Mouse (Mus musculus) heart, embryonic 10.5 days (tissue): ENCODE measurements around the gene Tmem159. TPM values are rescaled to one million over a fixed set of nuclear protein-coding genes. Genes with fewer than 3 reads are reported as not detected.

Experiments used
- DNase-seq: peaks from one replicate; pipeline ENCODE4 v3.0.0-alpha.2; 2017; ENCODE audit warnings: low spot score
- H3K27ac ChIP-seq: fragments of 300-500 bp; sonication (generic); 2 replicates; pipeline ENCODE4 v1.5.1; 2016; ENCODE audit warnings: mild to moderate bottlenecking
- H3K27me3 ChIP-seq: fragments of 300-500 bp; sonication (generic); 2 replicates; pipeline ENCODE4 v1.6.1; 2016; ENCODE audit warnings: mild to moderate bottlenecking; ENCODE audit not compliant: poor library complexity, insufficient read depth, severe bottlenecking
- H3K36me3 ChIP-seq: fragments of 300-500 bp; sonication (generic); 2 replicates; pipeline ENCODE4 v1.6.1; 2016; ENCODE audit warnings: mild to moderate bottlenecking, moderate library complexity
- H3K4me1 ChIP-seq: fragments of 300-500 bp; sonication (generic); 2 replicates; pipeline ENCODE4 v1.6.1; 2016; ENCODE audit warnings: mild to moderate bottlenecking
- H3K4me3 ChIP-seq: fragments of 300-500 bp; sonication (generic); 2 replicates; pipeline ENCODE4 v1.5.1; 2016; ENCODE audit warnings: mild to moderate bottlenecking, moderate library complexity
- H3K9me3 ChIP-seq: fragments of 300-500 bp; sonication (generic); 2 replicates; pipeline ENCODE4 v1.6.1; 2016; ENCODE audit warnings: mild to moderate bottlenecking, moderate library complexity
- WGBS: fragments of 180-500 bp; shearing (Covaris S2); methylation state at CpG from one replicate; pipeline ENCODE4 v1.1.7; 2016; 5-methylcytosine and 5-hydroxymethylcytosine counted together
- polyA plus RNA-seq: library from polyadenylated mRNA; unstranded; fragments of >200 nt; fragmentation: Nextera tagmentation; extraction: Ambion mirVana; gene quantifications from 2 replicates; pipeline ENCODE4 v1.2.1, GENCODE M21; 2016

The Tmem159 gene
- polyA plus RNA-seq, 1 experiment from 2014 or later = 20.4 TPM

- peaks cover 10% of the 10 kb centered on the region for H3K4me1 ChIP-seq
- DNase-seq = no peak
- no peaks in the 10 kb centered on the region for H3K9me3 ChIP-seq
- no peak overlapping the region for H3K4me3 ChIP-seq
- H3K36me3 ChIP-seq = no peaks in the 10 kb centered on the region
- 65% methylated on average over 3 of the region's 3 CpGs for WGBS
- no peaks in the 10 kb centered on the region for H3K27me3 ChIP-seq
- no peak overlapping the region for H3K27ac ChIP-seq
These were observed 2.8 kb downstream of the Tmem159 start for GRCm38 (mm10) chr7:120104975-120105374.

DNA sequence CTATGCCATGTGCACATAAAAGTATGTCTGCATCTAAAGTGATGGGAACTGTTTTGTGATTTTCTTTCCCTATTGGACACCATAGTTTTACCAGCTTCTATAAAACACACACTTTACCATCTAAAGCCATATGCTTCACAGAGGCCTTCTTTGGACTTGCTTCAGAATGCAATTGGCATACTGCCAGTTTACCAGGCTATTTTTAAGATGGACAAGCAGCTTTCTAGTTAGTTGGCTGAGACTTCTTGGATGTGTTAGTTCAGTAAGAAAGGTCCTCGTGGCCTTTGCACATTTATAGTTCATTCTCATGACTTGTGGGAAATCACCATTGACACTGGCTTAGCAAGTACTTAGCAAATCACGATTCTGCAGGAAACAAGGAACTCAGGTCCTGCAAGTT lies 4.2 kb downstream of the Tmem159 start:
- H3K27ac ChIP-seq = no peak overlapping the region
- no peaks in the 10 kb centered on the region for H3K9me3 ChIP-seq
- H3K4me3 ChIP-seq = no peak overlapping the region
- 65% methylated on average over 2 of the region's 2 CpGs for WGBS
- peaks cover 10% of the 10 kb centered on the region for H3K4me1 ChIP-seq
- no peaks in the 10 kb centered on the region for H3K36me3 ChIP-seq
- no peaks in the 10 kb centered on the region for H3K27me3 ChIP-seq
- DNase-seq = no peak

DNA sequence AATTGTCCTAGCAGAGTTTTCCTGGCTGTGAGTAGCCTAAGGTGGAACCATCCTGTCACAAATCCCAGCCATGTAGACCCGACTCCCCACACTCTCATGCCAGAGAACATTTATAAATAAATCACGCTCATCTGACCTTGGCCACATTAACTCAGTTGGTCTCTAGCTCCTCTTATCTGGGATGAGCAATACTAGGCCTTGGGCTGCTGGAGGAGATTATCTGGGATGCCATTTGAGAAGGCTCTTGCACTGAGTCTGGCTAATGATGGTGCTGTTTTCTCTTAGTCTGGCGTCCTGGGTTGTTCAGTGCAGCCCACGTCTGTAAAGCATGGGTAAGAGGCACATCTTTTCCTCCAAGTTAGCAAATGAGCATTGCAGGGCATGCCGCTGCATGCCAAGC lies 7.5 kb downstream of the Tmem159 start:
- Histone ChIP-seq H3K4me3 (no peak overlapping the region), H3K36me3 (no peaks in the 10 kb centered on the region), H3K4me1 (no peaks in the 10 kb centered on the region), H3K27me3 (no peaks in the 10 kb centered on the region), H3K27ac (no peak overlapping the region), H3K9me3 (no peaks in the 10 kb centered on the region)
- DNase-seq = no peak
- WGBS = 72% methylated on average over 5 of the region's 5 CpGs

- Histone ChIP-seq H3K27ac (no peak overlapping the region), H3K4me1 (no peaks in the 10 kb centered on the region), H3K4me3 (no peak overlapping the region), H3K27me3 (no peaks in the 10 kb centered on the region), H3K36me3 (peaks cover 5% of the 10 kb centered on the region; the same call in 1 of the 2 replicates), H3K9me3 (no peaks in the 10 kb centered on the region)
- 88% methylated on average over 5 of the region's 5 CpGs for WGBS
- no peak for DNase-seq
These were observed 14.8 kb downstream of the Tmem159 start for GRCm38 (mm10) chr7:120116976-120117375.

DNA sequence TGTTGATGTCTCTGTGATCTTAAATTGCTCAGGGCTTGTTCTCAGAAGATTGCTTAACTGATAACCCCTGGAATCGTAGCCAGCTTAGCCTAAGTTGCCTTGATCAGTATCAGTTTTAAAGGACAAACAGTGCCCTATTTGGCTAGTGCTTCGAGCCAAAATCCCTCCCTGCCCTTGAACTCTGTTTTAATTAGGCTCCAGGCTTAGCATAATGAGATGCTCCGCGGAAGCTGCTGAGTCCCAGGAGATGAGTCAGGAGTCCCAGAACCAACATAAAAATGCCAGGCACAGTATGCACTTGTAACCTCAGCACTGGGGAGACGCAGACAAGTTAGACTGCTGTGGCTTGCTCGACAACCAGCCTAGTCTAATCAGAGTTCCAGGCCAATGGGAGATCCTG lies 15.4 kb downstream of the Tmem159 start:
- H3K4me1 ChIP-seq = no peaks in the 10 kb centered on the region
- no peak for DNase-seq
- no peak overlapping the region for H3K4me3 ChIP-seq
- H3K9me3 ChIP-seq = no peaks in the 10 kb centered on the region
- no peak overlapping the region for H3K27ac ChIP-seq
- 40% methylated on average over 6 of the region's 6 CpGs for WGBS
- peaks cover 5% of the 10 kb centered on the region; the same call in 1 of the 2 replicates for H3K36me3 ChIP-seq
- H3K27me3 ChIP-seq = no peaks in the 10 kb centered on the region

DNA sequence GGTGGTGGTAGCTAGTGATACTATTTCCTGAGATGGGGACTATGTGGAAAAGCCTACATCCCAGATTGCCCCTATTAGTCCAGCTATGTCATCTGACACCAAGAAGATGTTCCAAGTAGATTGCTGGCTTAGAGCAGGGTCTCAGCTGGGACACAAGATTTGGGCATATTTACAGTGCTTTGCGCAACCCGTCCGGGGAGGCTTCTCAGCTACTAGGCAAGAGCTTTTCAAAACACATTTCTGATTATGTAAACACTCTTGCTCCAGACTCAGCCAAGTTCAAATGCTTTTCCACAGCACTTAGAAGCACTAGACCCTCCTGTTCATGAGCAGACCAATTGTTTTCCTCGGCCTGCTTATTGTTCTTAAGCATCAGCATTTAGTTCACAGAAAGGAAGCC lies 21.6 kb downstream of the Tmem159 start:
- peaks cover 7% of the 10 kb centered on the region; the same call in 1 of the 2 replicates for H3K4me1 ChIP-seq
- no peak for DNase-seq
- H3K9me3 ChIP-seq = no peaks in the 10 kb centered on the region
- 81% methylated on average over 4 of the region's 4 CpGs for WGBS
- H3K36me3 ChIP-seq = peaks cover 5% of the 10 kb centered on the region; the same call in 1 of the 2 replicates
- no peak overlapping the region for H3K27ac ChIP-seq
- H3K4me3 ChIP-seq = no peak overlapping the region
- no peaks in the 10 kb centered on the region for H3K27me3 ChIP-seq

GRCm38 (mm10) chr7:120124844-120125243 lies 22.7 kb downstream of the Tmem159 start:
- Histone ChIP-seq H3K4me3 (no peak overlapping the region), H3K9me3 (no peaks in the 10 kb centered on the region), H3K4me1 (peaks cover 7% of the 10 kb centered on the region; the same call in 1 of the 2 replicates), H3K36me3 (peaks cover 5% of the 10 kb centered on the region; the same call in 1 of the 2 replicates), H3K27me3 (no peaks in the 10 kb centered on the region), H3K27ac (no peak overlapping the region)
- WGBS = 4% methylated on average over 3 of the region's 3 CpGs
- no peak for DNase-seq

GRCm38 (mm10) chr7:120126976-120127685 lies 25.0 kb downstream of the Tmem159 start:
- H3K36me3 ChIP-seq = no peaks in the 10 kb centered on the region
- no peaks in the 10 kb centered on the region for H3K27me3 ChIP-seq
- no peaks in the 10 kb centered on the region for H3K9me3 ChIP-seq
- DNase-seq = no peak
- no peak overlapping the region for H3K4me3 ChIP-seq
- no peak overlapping the region for H3K27ac ChIP-seq
- peaks cover 7% of the 10 kb centered on the region; the same call in 1 of the 2 replicates for H3K4me1 ChIP-seq
- 30% methylated on average over 5 of the region's 5 CpGs for WGBS

DNA sequence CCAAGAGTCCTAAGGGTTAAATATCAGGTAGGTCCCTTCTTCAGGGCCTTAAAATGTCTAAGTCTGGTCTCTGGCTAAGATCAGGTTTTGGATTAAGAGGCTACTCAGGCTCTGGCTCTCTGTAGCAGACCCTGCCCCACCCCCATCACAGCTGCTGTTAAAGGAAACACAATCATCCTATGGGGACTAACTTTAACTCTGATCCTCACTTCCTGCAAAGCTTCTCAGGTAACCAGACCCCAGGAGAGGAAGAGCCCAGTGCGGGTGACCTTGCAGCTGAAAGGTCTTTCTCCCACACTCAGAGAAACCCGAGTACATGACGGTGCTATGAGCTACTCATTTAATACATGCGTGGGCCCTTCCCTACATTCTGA lies 25.5 kb downstream of the Tmem159 start:
- no peak overlapping the region for H3K27ac ChIP-seq
- no peak for DNase-seq

GRCm38 (mm10) chr7:120128951-120129350 lies 26.8 kb downstream of the Tmem159 start:
- Histone ChIP-seq H3K4me1 (peaks cover 7% of the 10 kb centered on the region; the same call in 1 of the 2 replicates), H3K27ac (no peak overlapping the region), H3K27me3 (no peaks in the 10 kb centered on the region)

More for the DNA sequence above, 25.5 kb downstream of the Tmem159 start:
- Histone ChIP-seq H3K4me3 (no peak overlapping the region), H3K4me1 (peaks cover 7% of the 10 kb centered on the region; the same call in 1 of the 2 replicates), H3K27me3 (no peaks in the 10 kb centered on the region), H3K36me3 (no peaks in the 10 kb centered on the region), H3K9me3 (no peaks in the 10 kb centered on the region)
- WGBS = 35% methylated on average over 4 of the region's 4 CpGs

GRCm38 (mm10) chr7:120142743-120143142 lies 40.6 kb downstream of the Tmem159 start:
- no peak for DNase-seq
- Histone ChIP-seq H3K4me3 (no peak overlapping the region), H3K27me3 (0 out of 2 replicates have a peak, but pooled peaks cover 4% of the 10 kb centered on the region), H3K9me3 (no peaks in the 10 kb centered on the region), H3K36me3 (no peaks in the 10 kb centered on the region), H3K27ac (no peak overlapping the region), H3K4me1 (no peaks in the 10 kb centered on the region)
- WGBS = 86% methylated on average over 1 of the region's 1 CpGs

More at GRCm38 (mm10) chr7:120128951-120129350, 26.8 kb downstream of the Tmem159 start:
- Histone ChIP-seq H3K9me3 (no peaks in the 10 kb centered on the region), H3K4me3 (no peak overlapping the region), H3K36me3 (no peaks in the 10 kb centered on the region)
- 76% methylated on average over 4 of the region's 4 CpGs for WGBS
- DNase-seq = peak; percentile 53

DNA sequence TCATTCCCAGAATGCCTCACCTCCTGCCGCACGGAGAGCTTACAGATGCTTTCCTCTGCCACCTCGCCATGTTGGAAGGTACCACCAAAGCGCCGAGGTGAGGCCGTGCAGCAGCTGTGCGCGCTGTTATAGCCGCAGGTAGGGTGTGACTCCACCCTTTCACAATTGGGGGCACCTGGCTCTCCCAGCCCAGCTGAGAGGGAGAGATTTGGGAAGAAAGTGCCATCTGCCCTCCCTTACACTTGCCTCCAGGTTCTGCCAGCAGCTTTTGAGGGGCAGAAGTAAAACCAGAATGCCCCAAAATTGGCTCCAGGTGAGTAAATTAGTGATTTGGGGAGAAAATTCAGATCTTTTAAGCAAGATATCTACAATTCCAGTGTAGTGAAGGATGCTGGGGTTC lies 43.0 kb downstream of the Tmem159 start, which contains the start of gene Zp2:
Zp2 (minus strand) TSS at position 101 of the 400 bp plus-strand sequence.
- Histone ChIP-seq H3K4me1 (no peaks in the 10 kb centered on the region), H3K27ac (no peak within 1 kb of the TSS), H3K36me3 (no peaks in the 10 kb centered on the region), H3K9me3 (no peaks in the 10 kb centered on the region), H3K27me3 (0 out of 2 replicates have a peak, but pooled peaks cover 4% of the 10 kb centered on the region), H3K4me3 (no peak within 1 kb of the TSS)
- no peak for DNase-seq
- 69% methylated on average over 9 of the region's 9 CpGs for WGBS

DNA sequence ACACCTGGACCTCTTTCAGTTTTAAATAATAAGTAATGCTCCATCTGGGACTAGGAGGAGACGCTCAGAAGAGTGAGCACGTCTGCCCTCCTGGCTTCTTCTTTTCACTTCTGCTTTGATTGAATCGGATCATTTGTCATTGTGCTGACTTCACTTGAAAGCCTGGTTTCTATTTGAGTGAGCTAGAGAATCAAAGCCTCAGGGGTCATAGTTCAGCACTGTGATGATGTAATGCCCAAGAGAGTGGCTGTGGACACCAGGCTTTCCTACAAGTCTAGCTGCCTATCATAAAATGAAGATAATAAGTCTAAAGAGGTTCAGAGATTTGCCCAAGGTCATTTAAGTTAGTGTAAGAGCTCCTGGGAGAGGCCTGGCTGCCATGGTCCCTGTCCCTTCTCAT lies 48.1 kb downstream of the Tmem159 start:
- Histone ChIP-seq H3K9me3 (no peaks in the 10 kb centered on the region), H3K4me3 (no peak overlapping the region), H3K27me3 (0 out of 2 replicates have a peak, but pooled peaks cover 1% of the 10 kb centered on the region), H3K36me3 (no peaks in the 10 kb centered on the region), H3K4me1 (no peaks in the 10 kb centered on the region), H3K27ac (no peak overlapping the region)
- no peak for DNase-seq
- WGBS = 46% methylated on average over 3 of the region's 3 CpGs
